Mouse (Mus musculus) hindbrain, embryonic 11.5 days (tissue): ENCODE data around the gene Rundc3a. TPM values are rescaled to one million over a fixed set of nuclear protein-coding genes. Genes with fewer than 3 reads are reported as not detected.
"Not testable (repeated sequence)": the region's sequence is repeated elsewhere in the genome, so short reads cannot be mapped to it uniquely, and the experiment has no call there.

ENCODE experiments used
- ATAC-seq: fragments of 200-750 bp; cut with Nextera tagmentation; 2 replicates; pipeline ENCODE4 v1.8.0; 2017; ENCODE audit warnings: mild to moderate bottlenecking, moderate TSS enrichment, moderate library complexity; ENCODE audit not compliant: low FRiP score
- DNase-seq: peaks from one replicate; pipeline ENCODE4 v3.0.0-alpha.2; 2015; ENCODE audit warnings: low spot score
- H3K27ac ChIP-seq: fragments of 300-500 bp; sonication (generic); 2 replicates; pipeline ENCODE4 v1.5.1; 2014; ENCODE audit warnings: mild to moderate bottlenecking, low read depth, low read length
- H3K27me3 ChIP-seq: fragments of 300-500 bp; sonication (generic); 2 replicates; pipeline ENCODE4 v1.6.1; 2014; ENCODE audit warnings: mild to moderate bottlenecking, low read length, moderate library complexity, mixed read lengths; ENCODE audit not compliant: control insufficient read depth, insufficient read depth
- H3K36me3 ChIP-seq: fragments of 300-500 bp; sonication (generic); 2 replicates; pipeline ENCODE4 v1.6.1; 2014; ENCODE audit warnings: mild to moderate bottlenecking, low read length, moderate library complexity, mixed read lengths; ENCODE audit not compliant: control insufficient read depth, insufficient read depth
- H3K4me1 ChIP-seq: fragments of 300-500 bp; sonication (generic); replicated peaks from 2 replicates; pipeline ENCODE4 v1.6.1; 2014; ENCODE audit warnings: low read length, mixed read lengths; ENCODE audit not compliant: control insufficient read depth, insufficient read depth
- H3K4me2 ChIP-seq: fragments of 300-500 bp; sonication (generic); replicated peaks from 2 replicates; pipeline ENCODE4 v1.6.1; 2014; ENCODE audit warnings: mild to moderate bottlenecking, low read depth, low read length
- H3K4me3 ChIP-seq: fragments of 300-500 bp; sonication (generic); 2 replicates; pipeline ENCODE4 v1.5.1; 2014; ENCODE audit warnings: low read depth, low read length
- H3K9ac ChIP-seq: fragments of 300-500 bp; sonication (generic); 2 replicates; pipeline ENCODE4 v1.6.1; 2014; ENCODE audit warnings: low read depth, low read length
- H3K9me3 ChIP-seq: fragments of 300-500 bp; sonication (generic); 2 replicates; pipeline ENCODE4 v1.6.1; 2016; ENCODE audit warnings: low read length; ENCODE audit not compliant: control insufficient read depth
- WGBS: fragments of 180-500 bp; shearing (Covaris S2); extraction: QIAGEN DNeasy Blood & Tissue Kit; methylation state at CpG from one replicate; pipeline ENCODE4 v1.1.7; 2014; 5-methylcytosine and 5-hydroxymethylcytosine counted together
- polyA plus RNA-seq: library from polyadenylated mRNA; unstranded; fragments of >200 nt; fragmentation: Nextera tagmentation; extraction: Ambion mirVana; gene quantifications from 2 replicates; pipeline ENCODE4 v1.2.1, GENCODE M21; 2014

Rundc3a gene
- polyA plus RNA-seq, 1 experiment from 2014 or later: 47.8 TPM

DNA sequence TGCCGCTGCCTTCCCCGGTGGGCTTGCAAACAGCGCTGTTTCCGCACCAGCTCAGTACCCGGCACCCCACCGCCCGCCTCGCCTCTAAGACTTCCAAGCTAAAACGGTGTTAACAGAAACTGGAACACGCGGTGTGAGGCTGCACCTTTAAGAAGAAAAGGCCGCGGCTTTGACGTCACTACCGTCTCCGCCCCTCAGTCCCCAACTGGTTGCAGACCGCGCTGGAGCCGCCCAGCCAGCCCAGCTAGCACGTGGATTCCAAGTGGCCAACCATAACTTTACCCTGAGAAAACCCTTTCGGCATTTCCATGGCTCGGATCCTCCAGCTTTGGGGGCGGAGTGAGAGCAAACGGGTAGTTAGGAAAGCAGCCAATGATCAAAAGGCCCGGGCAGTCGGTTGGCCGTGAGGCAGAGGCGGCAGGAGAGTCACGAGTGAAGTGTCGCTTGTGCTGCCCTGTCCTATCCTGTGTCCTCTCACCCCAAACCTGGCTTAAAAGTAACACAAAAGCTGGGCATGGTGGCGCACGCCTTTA, 15.2 kb downstream of the Rundc3a start:
- peaks cover 12% of the 10 kb centered on the region for H3K4me1 ChIP-seq
- peak; percentile 98 for DNase-seq
- no peaks in the 10 kb centered on the region for H3K9me3 ChIP-seq
- peak overlapping the region; percentile 83 for H3K4me2 ChIP-seq
- peak overlapping the region; percentile 78 for H3K4me3 ChIP-seq
- 0% methylated on average over 32 of the region's 32 CpGs for WGBS
- H3K36me3 ChIP-seq: no peaks in the 10 kb centered on the region
- peak overlapping the region; percentile 82 for H3K27ac ChIP-seq
- H3K27me3 ChIP-seq: no peaks in the 10 kb centered on the region
- peak overlapping the region; percentile 85; the same call in 1 of the 2 replicates for H3K9ac ChIP-seq
- peak; percentile 88 for ATAC-seq

DNA sequence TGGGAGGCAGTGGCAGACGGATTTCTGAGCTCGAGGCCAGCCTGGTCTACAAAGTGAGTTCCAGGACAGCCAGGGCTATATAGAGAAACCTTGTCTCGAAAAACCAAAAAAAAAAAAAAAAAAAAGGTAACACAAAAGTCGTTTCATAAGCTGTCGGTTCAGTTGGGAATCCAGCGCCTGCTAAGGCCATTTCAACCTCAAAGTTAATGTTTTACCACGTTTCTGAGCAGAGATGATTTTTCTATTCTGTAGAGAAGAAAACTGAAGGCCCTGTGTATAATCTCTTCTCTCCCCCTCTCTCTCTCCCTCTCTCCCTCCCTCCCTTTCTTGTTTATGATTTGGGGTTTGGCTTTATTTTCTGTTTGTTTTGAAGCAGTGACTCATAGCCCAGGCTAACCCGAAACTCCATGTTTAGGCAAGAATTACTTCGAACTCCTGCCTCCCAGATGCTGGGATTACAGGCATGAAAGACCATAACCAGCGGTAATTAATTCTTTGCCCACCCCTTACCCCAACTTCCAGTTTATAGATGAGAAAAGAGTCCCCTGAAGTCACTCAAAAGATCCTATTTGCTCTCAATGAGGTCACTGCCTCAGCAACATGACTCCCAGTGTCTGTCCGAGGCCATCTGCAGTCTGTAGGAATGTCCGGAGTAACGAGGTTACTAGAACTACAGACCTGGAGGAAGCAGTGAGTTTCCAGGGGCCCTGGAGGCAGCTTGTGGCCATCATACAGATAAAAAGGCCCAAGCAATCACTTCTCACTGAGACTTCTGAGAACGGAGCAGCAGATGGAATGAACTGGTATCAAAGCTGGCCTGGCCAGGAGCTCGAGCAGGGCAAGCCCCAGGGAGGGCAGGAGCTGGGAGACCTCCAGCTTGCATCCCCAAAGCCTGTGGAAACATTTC, 15.9 kb downstream of the Rundc3a start:
- peaks cover 12% of the 10 kb centered on the region for H3K4me1 ChIP-seq
- no peaks in the 10 kb centered on the region for H3K36me3 ChIP-seq
- no peak overlapping the region for H3K9ac ChIP-seq
- no peak overlapping the region for H3K27ac ChIP-seq
- no peak for ATAC-seq
- no peaks in the 10 kb centered on the region for H3K9me3 ChIP-seq
- peak overlapping the region; percentile 78; the same call in 1 of the 2 replicates for H3K4me3 ChIP-seq
- WGBS: 44% methylated on average over 15 of the region's 15 CpGs
- H3K27me3 ChIP-seq: no peaks in the 10 kb centered on the region
- peak overlapping the region; percentile 83; the same call in 1 of the 2 replicates for H3K4me2 ChIP-seq
- no peak for DNase-seq

DNA sequence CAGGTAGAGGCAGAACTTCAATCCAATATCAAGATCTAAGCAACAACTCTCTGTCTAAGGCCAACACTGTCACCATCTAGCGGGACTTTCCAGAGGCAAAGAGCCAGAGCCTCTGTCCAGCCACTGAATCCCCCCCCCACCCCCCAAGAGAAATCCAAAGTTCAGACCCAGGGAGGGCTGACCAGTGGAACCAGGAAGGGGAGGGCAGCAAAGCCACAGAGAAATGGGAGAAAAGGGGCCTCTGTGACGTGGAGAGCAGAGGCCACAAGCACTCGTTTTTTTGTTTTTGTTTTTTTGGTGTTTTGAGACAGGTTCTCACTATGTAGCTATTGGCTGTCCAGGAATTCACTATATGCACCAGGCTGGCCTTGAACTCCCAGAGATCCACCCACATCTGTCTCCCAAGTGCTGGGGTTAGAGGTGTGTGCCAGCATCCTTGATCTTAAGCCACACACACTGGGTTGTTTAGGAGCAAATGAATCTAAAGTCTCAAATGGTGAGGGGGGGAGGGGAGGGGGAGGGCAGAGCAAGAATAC, 16.7 kb downstream of the Rundc3a start:
- DNase-seq (no peak), ATAC-seq (no peak)
- Histone ChIP-seq H3K9me3 (no peaks in the 10 kb centered on the region), H3K4me2 (no peak overlapping the region), H3K9ac (no peak overlapping the region), H3K4me3 (no peak overlapping the region), H3K27ac (no peak overlapping the region), H3K36me3 (no peaks in the 10 kb centered on the region), H3K27me3 (no peaks in the 10 kb centered on the region), H3K4me1 (peaks cover 9% of the 10 kb centered on the region)
- WGBS: 76% methylated on average over 3 of the region's 3 CpGs

- not testable (repeated sequence) for H3K4me2 ChIP-seq, H3K27me3 ChIP-seq, H3K27ac ChIP-seq, H3K9ac ChIP-seq, DNase-seq, H3K4me3 ChIP-seq, ATAC-seq, H3K36me3 ChIP-seq, H3K9me3 ChIP-seq, H3K4me1 ChIP-seq
- 93% methylated on average over 2 of the region's 3 CpGs for WGBS
Measured at GRCm38 (mm10) chr11:102410345-102410744, 17.1 kb downstream of the Rundc3a start.

DNA sequence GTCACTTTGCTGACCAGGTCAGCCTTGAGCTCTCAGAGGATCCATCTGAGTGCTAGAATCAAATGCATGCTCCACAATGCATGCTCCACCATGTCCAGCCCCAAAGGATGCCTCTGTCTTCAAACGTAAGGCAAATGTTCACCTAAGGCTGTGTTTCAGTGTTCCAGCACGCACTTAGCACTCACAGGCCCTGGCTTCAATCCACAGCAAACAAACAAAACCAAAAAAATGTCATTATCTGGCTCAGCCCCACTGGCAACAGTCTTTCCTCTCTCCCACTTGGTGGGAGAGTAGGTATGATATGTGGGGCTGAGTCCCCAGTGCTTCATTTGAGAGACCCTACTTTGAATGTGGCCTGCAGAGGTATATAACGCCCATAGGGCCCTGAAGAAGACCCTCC, 17.9 kb downstream of the Rundc3a start:
- Histone ChIP-seq H3K4me2 (no peak overlapping the region), H3K27me3 (no peaks in the 10 kb centered on the region), H3K4me1 (peaks cover 6% of the 10 kb centered on the region), H3K4me3 (no peak overlapping the region), H3K27ac (no peak overlapping the region), H3K9ac (no peak overlapping the region), H3K36me3 (no peaks in the 10 kb centered on the region), H3K9me3 (no peaks in the 10 kb centered on the region)
- WGBS: 82% methylated on average over 3 of the region's 3 CpGs
- ATAC-seq (no peak), DNase-seq (no peak)

DNA sequence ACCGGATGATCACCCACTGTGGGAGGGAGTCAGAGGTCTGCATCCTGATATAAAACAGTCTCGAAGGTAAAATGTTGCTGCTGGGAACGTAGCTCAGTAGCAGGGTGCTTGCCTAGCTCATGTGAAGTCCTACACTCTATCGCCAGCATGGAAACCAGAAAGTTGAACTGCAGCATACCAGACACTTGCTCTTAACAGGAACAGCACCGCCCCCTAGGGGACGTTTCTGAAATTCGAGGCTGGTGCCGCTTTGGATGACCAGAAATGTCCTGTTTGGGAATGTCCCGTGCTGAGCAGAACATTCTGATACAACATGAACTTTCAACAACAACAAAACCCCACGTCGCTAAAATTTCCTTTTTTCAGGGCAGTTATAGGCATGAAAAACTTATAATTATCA, 18.5 kb downstream of the Rundc3a start:
- H3K36me3 ChIP-seq: no peaks in the 10 kb centered on the region
- H3K27me3 ChIP-seq: no peaks in the 10 kb centered on the region
- ATAC-seq: no peak
- H3K9ac ChIP-seq: no peak overlapping the region
- no peak overlapping the region for H3K4me2 ChIP-seq
- no peaks in the 10 kb centered on the region for H3K9me3 ChIP-seq
- H3K4me1 ChIP-seq: no peaks in the 10 kb centered on the region; the same call in 1 of the 2 replicates
- 8% methylated on average over 11 of the region's 11 CpGs for WGBS
- no peak overlapping the region for H3K27ac ChIP-seq
- peak; percentile 96 for DNase-seq
- no peak overlapping the region for H3K4me3 ChIP-seq

DNA sequence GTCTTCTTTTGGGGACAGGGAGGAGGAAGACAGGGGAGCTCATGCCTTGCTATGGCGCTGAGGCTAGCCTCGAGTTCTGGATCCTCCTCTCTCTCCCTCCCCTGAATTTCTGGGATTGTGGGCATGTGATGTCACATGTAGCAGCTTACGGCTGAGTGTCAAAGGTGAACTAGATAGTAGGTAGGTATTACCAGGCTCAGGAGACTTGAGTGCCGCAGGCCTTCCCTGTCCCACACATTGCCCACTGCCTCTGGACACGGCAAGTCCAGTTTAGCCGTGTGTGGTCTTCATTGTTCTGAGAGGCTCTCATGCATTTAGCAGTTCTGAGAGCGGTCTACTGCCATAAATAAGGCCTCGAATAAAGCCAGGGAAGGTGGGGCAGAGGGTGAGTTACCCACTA, 19.9 kb downstream of the Rundc3a start:
- no peak overlapping the region for H3K4me3 ChIP-seq
- H3K4me2 ChIP-seq: no peak overlapping the region
- H3K27ac ChIP-seq: no peak overlapping the region
- H3K9ac ChIP-seq: no peak overlapping the region
- 77% methylated on average over 8 of the region's 8 CpGs for WGBS
- H3K27me3 ChIP-seq: no peaks in the 10 kb centered on the region
- H3K4me1 ChIP-seq: no peaks in the 10 kb centered on the region
- no peaks in the 10 kb centered on the region for H3K9me3 ChIP-seq
- no peaks in the 10 kb centered on the region for H3K36me3 ChIP-seq
- ATAC-seq (no peak), DNase-seq (no peak)

DNA sequence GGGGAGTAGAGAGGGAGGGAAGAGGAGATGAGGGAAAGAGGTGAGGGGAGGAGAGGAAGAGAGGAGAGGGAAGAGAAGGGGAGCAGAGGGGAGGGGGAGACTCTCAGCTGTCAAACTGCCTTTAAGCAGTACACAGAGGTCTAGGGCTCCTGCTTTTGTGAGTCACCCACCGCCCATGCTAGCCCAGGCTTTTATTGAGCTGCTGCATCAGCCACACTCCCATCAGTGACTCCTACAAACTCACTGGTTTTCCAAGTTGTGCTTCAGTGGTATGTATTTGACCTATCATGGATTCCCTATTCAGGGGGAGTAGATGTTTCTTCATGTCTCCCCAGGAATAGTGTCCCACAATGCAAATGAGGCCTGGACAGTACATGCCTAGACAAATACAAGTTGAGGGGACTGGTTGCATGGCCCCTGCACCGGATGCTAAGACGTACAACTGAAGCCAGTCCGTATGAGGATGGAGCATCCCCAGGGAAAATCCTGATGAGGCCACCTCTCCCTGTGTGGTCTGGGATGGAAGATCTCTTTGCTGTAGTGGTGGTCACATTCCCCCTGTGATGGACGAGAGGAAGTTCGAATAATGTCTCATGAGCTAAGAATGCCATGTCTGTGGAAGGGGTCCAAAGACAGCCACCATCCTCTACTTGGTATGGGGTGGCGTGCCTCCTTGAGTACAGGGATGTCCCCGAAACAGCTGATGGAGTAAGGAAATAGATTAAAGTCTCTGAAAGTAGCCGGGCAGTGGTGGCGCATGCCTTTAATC, 22.0 kb downstream of the Rundc3a start:
- no peaks in the 10 kb centered on the region for H3K9me3 ChIP-seq
- no peak overlapping the region for H3K9ac ChIP-seq
- H3K4me3 ChIP-seq: no peak overlapping the region
- no peaks in the 10 kb centered on the region for H3K4me1 ChIP-seq
- H3K27ac ChIP-seq: no peak overlapping the region
- no peaks in the 10 kb centered on the region for H3K36me3 ChIP-seq
- WGBS: 78% methylated on average over 10 of the region's 10 CpGs
- DNase-seq: no peak
- ATAC-seq: no peak
- H3K27me3 ChIP-seq: no peaks in the 10 kb centered on the region
- no peak overlapping the region for H3K4me2 ChIP-seq
